Mouse (Mus musculus): ENCODE data around the gene Lbx1.

Lbx1 gene

DNA sequence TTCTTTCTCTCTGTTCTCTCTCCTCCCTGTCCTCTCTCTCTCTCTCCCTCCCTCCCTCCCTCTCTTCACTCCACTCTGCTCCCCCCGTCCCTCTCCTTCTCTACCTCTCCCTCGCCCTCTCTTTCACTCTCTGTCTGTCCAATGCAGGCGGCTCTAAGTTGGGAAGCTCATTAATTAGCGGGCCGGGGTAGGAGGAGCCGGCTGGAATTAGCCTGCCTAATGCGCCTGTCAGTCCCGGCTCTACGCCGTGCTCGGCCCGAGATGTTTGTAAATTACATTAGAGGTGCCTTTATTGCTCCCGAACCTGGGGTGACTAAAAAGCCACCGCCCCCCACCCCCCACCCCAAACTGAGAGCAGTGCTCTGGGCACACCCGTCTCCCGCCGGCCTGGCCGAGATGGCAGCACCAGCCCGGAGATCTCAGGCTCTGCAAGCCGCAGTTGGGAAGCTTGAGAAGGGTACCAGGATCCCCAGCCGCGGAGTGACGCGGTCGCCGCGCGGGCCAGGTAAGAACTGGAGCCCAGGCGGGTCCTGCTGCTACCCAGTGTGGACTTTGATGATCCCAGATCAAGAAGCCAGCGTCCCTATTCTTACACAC is at the start of gene Lbx1:
Gene Lbx1, minus strand, starts transcription at position 47 of the 597 bp plus-strand sequence.
- peak; percentile 59 for DNase-seq

DNA sequence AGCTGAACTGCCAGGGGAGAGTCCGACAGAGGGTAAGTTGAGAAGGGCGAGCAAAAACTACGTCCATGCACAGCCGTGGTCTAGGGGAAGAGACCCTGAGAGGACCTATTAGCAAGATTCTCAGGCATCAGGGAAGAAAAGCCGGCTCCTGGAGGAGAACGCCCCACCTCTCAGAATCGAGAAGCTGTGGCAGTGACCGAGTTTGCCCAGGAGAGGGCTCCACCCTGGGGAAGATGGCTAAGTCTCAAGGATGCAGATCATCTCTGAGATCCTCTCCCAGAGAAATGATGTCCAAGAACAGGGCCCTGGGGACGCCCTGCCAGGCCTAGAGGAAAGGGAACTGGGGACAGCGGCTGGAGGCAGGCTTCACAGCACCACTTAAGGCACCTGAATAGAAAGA is 47.7 kb upstream of the Lbx1 start:
- peak; percentile 74 for DNase-seq

DNA sequence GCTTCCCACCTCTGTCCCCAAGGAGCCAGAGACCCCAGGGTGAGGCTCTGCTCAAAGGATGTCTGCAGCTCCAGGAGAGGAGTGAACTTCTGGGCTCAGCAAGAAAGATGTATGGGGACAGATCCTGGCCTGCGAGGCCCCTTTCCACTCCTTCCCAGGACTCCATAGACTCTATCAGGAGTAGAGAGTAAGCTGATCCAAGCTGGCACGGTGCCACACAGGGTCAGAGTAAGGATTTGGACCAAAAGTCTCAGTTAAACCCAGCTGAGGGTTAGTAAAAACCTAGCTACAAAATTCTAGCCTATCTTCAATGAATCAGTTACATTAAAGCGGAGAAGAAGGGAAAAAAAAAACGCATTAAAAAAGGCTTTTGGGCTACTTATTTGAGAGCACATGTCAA is 40.6 kb upstream of the Lbx1 start:
- DNase-seq, result no peak

DNA sequence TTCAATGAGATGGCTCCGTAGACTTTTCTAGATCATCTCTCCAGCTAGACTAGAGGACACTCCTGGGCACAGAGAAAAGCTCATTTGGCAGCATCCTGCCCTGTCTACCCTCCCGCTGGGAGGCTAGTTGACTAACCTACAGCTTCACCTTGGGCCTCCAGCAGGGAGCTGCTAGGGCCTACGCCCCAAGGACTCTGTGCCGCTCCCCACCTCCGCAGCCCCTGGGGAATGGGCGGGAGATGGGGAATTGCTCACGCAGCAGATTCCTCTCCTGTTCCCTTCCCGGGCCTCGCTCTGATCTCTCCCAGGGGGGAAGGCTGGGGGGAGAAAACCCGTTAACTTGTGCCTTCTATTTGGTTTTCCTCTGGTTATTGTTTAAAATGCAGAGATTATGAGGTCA is 36.4 kb upstream of the Lbx1 start:
- no peak for DNase-seq

DNA sequence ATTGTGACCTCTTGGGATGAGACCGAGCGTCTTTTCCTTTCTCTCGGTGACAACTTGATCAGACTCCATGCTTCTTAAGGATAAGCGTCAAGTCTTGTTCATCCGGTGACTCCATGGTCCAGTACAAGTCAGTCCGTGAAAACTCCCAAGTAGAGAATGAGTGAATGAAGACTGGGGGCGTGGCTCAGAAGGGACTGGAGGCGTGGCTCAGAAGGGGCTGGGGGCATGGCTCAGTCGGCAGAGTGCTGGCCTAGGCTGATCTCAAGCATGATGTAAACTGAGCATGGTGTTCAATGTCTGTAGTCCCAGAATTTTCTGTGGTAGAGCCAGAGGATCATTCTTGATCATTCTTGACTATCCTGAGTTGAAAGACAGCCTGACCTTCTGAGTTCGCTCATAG is 27.4 kb upstream of the Lbx1 start:
- no peak for DNase-seq

DNA sequence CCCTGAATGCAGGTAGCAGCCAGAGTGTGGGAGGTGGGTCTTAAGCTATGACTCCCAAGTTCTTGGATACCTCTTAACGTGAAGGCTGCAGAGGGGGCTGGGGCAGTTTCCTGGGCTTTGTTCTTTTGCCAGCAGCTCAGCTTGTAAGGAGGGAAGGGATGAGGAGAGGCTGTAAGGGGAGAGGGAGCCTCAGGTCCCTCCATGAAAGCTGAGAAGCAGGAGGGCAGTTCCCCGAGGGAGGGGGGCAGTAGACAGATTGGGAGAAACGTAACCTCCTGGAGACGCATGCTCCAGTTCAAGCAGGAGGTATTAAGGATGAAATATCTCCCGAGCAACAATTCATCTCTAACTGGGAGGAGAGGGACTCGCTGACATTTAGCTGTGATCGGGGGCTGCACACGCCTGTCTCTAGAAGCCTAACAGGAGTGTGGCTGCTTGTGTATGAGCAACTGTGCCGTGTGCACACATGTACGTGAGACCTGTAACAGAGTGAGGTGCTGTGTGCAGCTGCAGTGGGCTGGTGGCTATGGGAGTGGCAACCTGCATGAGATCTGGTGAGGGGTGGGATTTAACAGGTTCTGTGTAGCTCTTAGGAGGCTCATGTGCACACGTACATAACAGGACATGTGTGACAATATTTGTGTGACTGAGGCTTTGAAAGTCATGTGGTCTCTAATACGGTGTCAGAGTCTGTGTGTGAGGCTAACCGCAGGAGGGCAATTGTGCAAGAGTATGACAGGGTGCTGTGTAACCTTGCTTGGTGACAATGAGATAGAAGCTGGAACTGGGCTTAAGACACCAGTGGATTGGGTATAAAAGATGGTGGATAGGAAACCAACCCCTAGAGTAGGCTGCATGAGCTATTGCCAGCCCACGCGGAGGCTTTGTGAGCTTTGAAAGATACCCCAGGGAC is 22.1 kb upstream of the Lbx1 start:
- DNase-seq, result no peak

DNA sequence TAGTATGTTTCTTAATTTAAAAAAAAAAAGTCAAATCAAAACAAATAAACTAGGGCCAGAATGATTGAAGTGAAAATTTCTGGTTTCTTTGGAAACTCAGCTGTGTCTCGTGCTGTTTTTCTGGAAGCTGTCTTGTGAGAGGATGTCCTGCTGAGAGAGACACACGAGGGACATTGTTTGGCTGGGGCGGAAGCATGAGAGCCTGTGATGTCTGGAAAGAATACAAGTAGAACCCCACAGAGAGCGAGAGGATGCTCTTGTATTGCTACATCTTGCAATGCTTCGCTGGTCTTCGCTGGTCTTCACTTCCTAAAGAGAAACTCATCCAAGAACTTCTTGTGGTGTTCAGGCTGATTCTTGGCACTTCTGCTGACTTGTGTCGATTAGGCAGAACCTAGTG is 19.2 kb upstream of the Lbx1 start:
- DNase-seq, result no peak

DNA sequence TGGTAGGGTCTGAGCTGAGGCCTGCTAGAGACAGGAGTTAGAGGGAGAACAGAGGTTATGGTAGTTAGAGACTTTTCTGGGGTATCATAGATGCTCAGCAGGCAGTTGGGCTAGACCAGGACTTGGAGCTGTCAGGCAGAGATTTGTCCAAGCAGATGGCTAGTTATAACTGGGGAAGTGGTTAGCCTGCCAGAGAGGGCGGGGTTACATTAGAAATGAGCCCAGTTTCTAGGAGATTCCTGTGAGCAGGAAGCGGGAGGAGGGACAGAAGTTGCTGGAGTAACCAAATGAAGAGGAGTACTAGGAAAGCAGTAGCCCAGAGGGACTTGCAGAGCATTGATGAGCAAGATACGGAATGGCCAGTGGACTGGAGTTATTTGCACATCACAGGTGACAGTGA is 16.8 kb upstream of the Lbx1 start:
- DNase-seq, result no peak

DNA sequence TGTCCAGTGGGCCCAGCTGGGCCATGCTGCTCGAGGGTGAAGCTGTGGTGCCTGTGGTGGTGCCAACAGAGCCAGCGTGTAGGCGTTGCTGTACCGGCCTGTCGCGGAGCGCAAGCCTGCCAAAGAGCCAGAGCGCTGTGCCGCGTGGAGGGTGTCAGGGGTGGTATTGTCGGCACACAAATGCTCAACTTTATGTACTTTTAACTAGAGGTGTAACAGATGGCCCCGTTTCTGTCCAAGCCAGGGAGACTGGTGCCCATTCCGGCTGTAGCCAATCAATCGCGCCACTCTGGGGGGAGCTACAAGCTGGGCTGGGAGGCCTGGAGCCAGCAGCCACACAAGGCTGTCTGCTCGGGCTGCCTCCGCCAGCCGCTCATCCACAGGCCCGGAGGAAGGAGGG is 13.1 kb upstream of the Lbx1 start:
- no peak for DNase-seq

DNA sequence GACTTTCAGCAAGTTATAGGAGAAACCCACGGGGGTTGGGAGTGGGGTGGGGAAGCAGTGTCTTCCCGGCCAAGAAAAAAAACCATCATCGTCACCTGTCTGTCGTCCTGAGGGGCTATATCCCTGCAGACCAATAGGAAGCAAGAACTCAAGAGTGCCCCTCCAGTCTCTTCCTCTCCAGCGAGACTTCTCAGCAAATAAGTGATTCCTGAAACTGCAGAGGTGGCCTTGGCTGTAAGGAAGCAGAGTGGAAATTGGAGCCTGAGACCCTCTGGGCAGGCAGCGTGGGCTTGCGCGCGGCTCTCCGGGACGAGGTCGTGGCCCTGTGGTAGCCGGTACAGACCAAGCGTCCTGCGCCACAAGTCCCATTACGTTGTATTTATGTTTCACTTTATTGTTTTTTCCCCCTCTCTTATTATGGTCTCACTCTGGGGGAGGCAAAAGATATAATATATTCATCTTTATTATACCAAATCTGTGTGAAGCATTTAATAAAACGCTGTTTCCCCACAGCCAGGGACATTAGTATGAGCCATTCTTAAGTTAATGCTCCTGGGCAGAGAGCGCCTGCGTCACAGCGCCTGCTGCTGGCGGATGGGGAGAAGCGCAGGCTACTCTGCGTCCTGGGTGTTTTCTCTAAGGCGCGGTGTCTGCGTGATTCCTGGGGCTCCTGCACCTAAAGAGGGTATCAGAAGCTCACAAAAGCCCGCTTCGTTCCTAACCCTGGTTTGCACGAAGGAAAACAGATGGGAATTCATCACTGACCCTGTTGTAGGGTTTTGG is 8.5 kb upstream of the Lbx1 start:
- peak; percentile 68 for DNase-seq

DNA sequence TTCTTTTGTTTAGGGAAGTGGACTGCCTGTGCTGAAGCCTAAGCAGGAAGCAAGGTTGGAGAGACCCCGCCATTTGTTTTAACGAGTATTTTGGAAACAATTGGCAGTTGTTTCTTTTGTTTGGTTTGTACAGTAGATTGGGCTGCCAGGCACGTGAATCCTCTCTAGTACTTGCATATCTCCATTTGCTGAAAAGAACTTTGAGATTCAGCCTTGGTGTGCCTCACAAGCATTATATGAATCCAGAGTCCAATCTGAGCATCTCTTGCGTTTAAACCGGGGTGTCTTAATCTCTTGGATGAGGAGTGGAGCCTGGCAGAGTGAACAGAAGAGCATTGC is 7.6 kb upstream of the Lbx1 start:
- DNase-seq, result no peak

DNA sequence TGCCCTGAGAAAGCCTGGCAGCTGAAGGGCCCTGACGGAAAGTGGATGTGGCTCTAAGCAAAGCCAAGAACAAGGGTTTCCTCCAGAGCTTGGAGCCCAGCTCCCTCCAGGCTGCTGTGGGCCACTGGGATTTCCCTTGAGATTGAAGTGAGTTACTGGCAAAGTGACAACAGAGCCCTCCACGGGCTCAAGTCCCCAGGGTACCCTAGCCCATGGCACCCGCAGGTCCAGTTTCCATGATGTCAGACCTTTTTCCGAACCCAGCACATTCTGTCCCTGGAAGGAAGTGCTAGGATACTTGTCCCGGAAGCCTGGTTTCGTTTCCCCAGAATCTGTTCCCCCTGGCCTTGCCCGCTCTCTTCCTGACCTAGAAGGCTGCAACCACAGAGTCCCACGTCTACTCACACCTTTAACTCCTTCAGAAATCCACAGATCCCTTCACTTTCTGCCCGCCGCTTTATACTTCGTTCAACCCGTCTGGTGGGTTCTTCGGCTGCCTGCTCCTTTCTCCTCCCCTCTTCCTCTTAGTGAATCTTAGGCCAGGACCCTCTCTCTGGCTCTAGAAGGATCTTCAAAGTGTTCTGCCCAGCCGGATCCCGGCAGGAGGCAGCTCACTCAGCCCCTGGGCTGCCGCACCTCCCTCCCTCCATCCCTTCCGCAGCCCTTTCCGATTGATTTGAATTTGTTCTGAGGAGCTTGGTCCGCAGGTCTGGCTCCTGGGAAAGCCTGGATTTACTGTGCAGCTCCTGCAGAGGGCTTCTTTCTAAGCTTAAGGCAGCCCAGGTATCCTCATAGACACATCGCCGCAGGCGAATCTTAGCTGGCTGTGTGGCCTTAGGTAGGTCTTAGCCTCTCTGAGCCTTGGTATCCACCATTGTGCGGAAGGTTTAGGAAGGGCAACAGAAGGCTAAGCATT is 7.0 kb upstream of the Lbx1 start:
- DNase-seq, result no peak

DNA sequence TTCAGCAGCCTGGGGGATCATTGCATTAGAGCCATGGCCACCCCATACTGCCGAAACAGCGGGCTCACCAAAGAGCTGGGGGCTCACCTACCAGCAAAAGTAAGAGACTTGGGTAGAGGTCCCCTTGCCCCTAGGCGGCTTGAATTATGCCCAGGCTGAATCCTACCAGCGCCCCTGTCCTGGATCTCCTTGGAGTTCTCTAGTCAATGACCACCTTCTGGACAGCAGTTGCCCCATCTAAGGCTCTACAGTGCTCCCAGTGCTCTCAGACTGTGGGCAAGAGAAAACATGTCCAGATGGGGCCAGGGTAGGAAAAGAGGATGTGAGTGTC is 6.4 kb upstream of the Lbx1 start:
- no peak for DNase-seq

DNA sequence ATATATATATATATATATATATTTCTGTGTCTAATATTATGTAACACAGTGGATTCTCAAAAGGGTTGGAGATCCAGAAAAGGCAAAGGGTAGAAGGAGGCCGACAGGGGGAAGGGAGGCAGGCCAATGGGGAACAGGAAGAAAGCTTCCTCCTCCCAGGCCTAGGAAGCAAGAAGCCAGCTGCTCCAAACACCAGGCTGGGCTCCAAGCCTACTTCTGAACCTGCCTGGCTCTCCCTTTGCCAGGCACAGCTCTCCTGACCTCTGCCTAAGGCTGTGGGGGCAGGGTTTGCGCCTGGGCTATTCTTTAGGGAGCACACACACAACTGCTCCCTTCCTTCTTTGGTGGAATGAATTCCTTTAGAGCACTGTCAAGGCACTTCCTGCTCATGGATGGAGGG is 4.4 kb upstream of the Lbx1 start:
- DNase-seq, result no peak

DNA sequence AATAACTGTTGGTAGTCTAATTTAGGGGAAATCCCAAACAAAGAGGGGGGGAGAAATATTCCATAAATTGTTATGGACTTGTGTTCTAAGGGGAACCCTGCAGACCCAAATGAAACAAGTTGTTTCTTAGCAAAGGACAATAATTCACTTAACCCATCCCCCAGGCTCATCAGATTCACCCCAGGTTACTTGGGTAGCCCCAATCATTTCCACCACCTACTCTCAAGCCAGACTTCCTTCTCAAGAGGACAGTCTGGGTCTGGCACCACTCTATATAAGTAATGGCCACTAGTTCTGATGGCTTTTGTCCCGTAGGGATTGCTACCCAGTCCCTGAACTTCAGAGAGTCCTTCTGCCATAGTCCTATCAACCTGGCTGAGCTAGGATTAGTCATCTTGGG is 3.6 kb upstream of the Lbx1 start:
- DNase-seq, result no peak

DNA sequence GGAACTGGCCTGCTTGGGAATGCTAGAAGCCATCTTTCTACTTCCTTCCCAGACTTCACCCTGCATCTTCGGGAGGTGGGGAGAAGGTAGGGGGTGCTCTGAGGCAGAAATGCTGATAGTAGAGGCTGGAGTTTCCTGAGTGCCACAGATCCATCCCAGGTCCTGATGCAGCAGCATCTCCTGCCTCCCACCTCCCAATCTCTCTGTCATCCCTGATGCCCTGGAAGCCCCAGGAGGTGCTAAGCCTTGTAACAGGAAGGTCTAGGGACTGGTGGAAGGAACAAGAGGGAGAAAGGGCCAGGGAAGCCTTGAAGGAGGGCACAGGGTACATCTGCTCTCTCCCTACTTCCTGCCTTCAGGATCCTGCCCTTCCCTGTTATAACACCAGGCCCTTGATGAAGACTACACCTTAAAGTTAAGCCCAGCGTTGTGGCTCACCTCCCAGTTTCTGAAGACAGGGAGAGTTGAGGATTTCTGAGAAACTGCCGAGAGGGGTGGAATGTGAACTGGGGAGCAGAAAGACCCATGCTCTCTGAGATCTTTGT is 2.1 kb upstream of the Lbx1 start:
- DNase-seq, result no peak

DNA sequence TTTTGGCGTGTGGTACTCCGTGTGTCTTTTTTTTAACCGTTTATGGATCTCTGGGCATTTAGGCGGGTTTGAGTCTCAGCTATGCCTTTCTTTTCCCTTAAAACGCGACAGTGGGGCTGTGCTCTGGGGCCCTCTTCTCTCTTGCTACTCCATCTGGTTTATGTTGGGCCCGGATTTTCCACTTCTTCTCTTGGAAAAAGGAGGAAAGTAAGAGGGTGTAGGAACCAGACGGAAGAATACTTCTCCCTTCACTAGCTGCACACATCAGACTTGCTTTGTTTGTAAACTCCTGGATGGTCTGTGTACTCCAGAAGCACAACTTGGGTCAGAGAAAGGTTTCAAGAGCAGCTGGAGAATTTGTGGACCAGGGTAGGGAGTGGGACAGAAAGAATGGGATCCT is 1.5 kb upstream of the Lbx1 start:
- no peak for DNase-seq

DNA sequence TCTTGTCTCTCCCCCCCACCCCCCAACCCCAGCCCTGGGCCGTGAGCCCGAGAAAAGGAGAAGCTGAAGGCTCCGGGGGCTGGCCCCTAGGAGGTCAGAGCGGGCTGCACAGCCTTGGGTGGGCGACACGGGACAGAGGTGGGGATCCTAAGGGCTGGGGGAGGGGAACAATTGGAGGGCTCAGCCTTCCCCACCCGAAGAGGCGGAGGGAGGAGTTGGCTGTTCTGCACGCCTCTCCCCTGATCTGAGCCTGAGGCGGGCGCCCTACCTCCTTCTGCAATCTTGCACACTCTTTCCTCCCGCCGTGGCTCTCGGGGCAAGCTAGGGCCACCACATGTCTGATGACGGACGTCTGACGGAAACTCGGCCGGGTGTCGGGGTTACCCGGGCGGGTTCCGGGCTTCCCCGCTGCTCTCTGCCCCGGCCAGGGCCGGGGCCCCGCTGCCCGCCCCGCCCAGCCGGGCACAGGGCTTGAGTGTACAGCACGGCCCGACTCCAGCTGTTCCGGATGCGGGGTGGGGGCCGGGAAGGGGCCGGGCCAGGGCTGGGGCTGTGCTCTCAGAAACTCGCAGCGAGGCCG is 841 bp upstream of the Lbx1 start:
- peak; percentile 74 for DNase-seq

DNA sequence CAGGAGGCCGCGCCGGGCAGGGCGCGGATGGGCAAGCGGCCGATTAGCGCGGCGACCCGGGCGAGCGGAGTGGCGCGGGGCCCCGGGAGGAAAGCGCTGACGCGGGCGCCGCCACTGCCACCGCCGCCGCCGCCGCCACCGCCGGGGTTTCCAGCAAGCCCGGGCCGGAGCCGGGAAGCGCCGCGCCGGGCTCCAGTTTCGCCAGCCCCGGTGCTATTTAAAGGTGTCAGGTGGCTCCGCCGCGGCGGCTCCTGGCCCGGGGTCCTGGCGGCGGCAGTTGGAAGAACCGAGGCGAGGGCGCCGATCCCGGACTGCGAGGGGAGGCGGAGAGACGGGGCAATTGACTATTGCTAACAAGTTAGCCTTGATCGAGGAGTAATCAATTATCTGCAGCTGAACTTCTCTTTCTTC is 276 bp downstream of the Lbx1 start:
- no peak for DNase-seq

DNA sequence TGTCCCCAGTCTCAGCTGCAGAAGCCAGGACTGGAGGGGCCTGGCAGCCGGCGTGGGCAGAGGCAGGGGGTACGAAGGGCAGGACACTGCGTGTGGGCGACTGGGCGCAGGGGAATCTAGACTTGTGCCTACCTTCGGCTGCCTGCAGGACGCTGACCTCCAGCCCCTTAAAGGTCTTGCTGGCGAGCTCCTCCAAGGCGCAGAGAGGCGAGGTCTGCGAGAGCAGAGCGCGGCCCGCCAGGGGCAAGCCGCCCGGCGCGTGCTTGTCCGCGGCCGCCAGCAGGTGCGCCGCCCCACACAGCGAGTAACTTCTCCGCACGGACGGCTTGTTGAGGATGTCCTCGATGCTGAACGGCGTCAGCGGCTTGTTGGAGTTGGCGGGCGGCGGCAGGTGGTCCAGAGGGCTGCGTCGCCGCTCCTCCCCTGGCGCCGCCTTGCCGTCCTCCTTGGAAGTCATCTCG is 811 bp downstream of the Lbx1 start:
- DNase-seq, result peak; percentile 63

DNA sequence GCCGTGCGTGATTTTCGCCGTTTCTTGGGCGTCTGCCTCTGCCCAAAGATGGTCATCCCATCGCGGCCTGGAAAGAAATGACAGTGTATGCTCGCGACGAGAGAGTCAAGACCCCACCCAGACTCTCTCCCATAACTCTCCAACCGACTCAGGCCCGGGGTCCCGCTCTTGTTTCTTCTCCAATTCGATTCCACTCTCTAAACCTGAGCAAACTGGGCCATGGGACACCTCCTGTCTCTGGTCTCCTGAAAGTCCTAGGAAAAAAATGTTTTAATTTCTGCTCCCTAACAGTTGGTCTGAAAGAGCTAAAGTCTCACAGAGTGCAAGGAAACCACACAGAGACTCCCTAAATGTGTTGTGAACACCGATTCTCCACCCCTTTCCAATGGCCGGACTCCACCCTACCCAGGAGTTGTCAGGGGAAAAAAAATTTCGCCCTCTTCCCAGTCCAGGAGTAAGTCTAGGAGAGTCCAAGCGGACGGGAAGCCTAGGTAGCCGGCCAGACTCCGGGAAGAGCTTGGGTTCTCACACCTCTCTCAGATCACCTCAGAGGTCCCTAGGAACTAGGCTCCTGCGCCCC is 1.3 kb downstream of the Lbx1 start:
- no peak for DNase-seq
